Mouse (Mus musculus): ENCODE data around the gene Ppm1h. TPM values are rescaled to one million over a fixed set of nuclear protein-coding genes. Genes with fewer than 3 reads are reported as not detected.

Ppm1h gene
- polyA plus RNA-seq, 1 experiment from 2014 or later: 11.5 TPM

DNA sequence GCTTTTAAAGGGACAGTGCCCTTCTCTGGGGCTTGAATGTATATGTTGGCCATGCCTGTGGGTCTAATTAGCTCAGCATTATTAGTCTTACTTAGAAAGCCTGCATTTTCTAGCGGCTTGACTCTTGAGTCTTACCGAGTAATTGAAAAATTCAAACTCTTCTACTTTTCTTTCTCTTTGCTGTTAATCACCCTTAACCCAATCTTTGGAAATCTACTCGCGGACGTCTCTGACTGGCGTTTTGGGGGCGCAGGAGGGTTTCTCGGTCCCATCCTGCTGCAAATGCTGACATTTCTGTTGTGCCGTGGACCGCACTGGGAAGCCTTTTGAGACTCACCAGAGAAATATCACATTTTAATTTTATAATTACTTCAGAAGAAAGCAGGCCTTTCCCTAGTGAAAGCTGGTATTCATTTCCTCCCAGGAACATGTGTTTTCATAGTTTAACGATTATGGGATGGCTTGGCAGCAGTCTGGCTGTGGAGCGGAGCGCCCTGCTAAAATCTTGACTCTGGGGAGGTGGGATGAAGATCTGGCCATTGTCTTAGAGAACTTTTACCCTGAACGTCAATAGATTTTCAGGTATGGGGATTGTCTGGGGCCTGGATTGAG lies 208.5 kb downstream of the Ppm1h start:
- Histone ChIP-seq H3K4me2 (replicated peaks; ENCODE audit: low read depth, low read length) (peak overlapping the region; percentile 20; the same call in 1 of the 2 replicates), H3K36me3 (ENCODE audit: control insufficient read depth, insufficient read depth, low read length) (no peaks in the 10 kb centered on the region), H3K27me3 (ENCODE audit: control insufficient read depth, insufficient read depth, low read length) (no peaks in the 10 kb centered on the region), H3K9me3 (ENCODE audit: control insufficient read depth, low read depth, low read length) (no peaks in the 10 kb centered on the region), H3K27ac (ENCODE audit: low read length) (peak overlapping the region; percentile 92), H3K4me3 (ENCODE audit: low read depth, low read length) (no peak overlapping the region), H3K9ac (replicated peaks; ENCODE audit: low read depth, low read length) (peak overlapping the region; percentile 18; the same call in 1 of the 2 replicates), H3K4me1 (ENCODE audit: control insufficient read depth, insufficient read depth, low read length) (peaks cover 58% of the 10 kb centered on the region)
- WGBS: 41% methylated on average over 14 of the region's 14 CpGs
- ATAC-seq (ENCODE audit: insufficient number of reproducible peaks, insufficient read depth, low FRiP score, low read depth): no peak

DNA sequence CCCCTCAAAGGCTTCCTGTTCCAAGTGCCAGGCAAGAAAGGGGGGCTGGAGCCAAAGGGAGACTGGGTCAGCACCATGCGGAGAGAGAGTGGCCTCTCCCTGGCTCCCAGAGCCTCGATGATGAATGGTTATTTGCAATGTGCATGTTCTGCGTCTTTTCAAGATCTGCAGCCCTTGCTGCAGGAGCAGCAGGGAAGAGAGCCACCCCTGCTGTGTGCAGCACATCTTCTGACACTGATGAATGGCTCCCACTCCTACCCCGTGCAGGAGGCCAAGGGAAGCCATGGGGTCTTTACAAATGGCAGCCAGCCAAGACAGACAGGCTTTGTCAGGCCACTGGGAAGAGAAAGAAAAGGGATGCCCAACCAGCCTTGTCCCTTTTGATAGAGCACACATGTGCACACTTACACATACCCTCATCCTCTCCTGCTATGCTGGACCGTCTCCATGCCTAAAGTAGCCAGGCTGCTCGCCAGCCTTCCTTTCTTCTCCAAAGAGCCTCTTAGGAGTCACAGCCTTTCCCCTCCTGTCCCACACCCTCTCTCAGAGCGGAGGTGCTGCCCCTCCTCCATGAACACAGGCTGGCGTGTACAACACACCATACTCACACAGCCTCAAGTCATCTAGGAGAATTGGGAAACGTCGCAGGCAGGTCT lies 209.1 kb downstream of the Ppm1h start:
- Histone ChIP-seq H3K27me3 (ENCODE audit: control insufficient read depth, insufficient read depth, low read length) (no peaks in the 10 kb centered on the region), H3K4me3 (ENCODE audit: low read depth, low read length) (no peak overlapping the region), H3K36me3 (ENCODE audit: control insufficient read depth, insufficient read depth, low read length) (no peaks in the 10 kb centered on the region), H3K4me1 (ENCODE audit: control insufficient read depth, insufficient read depth, low read length) (peaks cover 58% of the 10 kb centered on the region), H3K4me2 (replicated peaks; ENCODE audit: low read depth, low read length) (peak overlapping the region; percentile 12; the same call in 1 of the 2 replicates), H3K27ac (ENCODE audit: low read length) (peak overlapping the region; percentile 92), H3K9ac (replicated peaks; ENCODE audit: low read depth, low read length) (peak overlapping the region; percentile 18; the same call in 1 of the 2 replicates), H3K9me3 (ENCODE audit: control insufficient read depth, low read depth, low read length) (no peaks in the 10 kb centered on the region)
- WGBS: 26% methylated on average over 10 of the region's 10 CpGs
- ATAC-seq (ENCODE audit: insufficient number of reproducible peaks, insufficient read depth, low FRiP score, low read depth): peak; percentile 83

DNA sequence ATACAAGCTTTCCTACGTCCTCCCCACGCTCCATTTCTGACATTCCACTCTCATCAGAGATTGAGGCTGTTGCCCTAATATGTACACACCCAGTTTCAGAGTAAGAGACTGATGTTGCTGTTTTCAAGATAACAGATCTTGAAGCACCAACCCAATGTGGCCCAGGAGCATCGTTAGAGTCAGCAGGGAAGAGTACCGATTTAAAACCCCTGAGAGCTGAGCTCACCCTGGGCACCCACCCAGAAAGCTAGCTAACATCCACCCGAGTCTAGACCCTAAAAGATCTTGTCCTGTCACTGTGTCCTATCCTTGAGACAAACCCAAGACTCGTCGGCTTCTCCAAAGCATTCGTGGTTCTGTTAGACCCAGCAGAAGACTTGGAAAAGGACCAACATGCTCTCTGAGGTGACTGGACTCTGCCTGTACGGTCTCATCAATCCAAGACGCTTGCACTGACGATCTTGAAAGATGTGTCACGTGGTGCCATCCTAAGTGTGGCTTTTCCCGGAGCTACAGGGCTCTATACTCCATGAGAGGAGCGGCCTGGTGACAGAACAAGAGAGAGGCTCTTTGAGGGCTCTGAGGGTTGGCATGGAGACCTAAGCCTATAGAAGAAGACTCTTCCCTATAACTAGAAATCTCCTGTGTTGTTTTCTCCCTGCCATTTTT lies 212.3 kb downstream of the Ppm1h start:
- Histone ChIP-seq H3K27ac (ENCODE audit: low read length) (no peak overlapping the region), H3K36me3 (ENCODE audit: control insufficient read depth, insufficient read depth, low read length) (no peaks in the 10 kb centered on the region), H3K9me3 (ENCODE audit: control insufficient read depth, low read depth, low read length) (no peaks in the 10 kb centered on the region), H3K4me2 (replicated peaks; ENCODE audit: low read depth, low read length) (no peak overlapping the region), H3K4me3 (ENCODE audit: low read depth, low read length) (no peak overlapping the region), H3K27me3 (ENCODE audit: control insufficient read depth, insufficient read depth, low read length) (no peaks in the 10 kb centered on the region), H3K4me1 (ENCODE audit: control insufficient read depth, insufficient read depth, low read length) (peaks cover 37% of the 10 kb centered on the region), H3K9ac (replicated peaks; ENCODE audit: low read depth, low read length) (no peak overlapping the region)
- ATAC-seq (ENCODE audit: insufficient number of reproducible peaks, insufficient read depth, low FRiP score, low read depth): no peak
- WGBS: 82% methylated on average over 14 of the region's 14 CpGs

DNA sequence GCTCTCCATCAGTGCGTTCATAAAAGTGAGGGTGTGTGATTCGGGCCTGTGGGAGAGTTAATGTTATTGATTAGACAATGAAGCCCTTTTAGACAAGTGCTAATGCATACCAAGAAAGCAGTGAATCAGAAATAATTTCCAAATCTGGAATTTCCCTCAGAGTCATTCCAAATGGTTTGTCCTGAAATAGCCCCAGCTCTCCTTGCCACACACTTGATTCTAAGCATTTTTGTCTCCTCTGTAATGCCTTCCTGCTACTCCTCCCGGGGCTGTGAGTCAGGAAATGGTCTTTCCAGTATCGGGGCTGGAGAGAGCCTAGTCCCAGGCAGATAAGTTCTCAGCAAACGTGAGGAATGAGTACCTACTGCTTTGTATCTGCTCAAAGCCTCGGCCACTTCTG lies 212.9 kb downstream of the Ppm1h start:
- 71% methylated on average over 6 of the region's 6 CpGs for WGBS
- Histone ChIP-seq H3K4me3 (ENCODE audit: low read depth, low read length) (no peak overlapping the region), H3K9ac (replicated peaks; ENCODE audit: low read depth, low read length) (no peak overlapping the region), H3K4me1 (ENCODE audit: control insufficient read depth, insufficient read depth, low read length) (peaks cover 35% of the 10 kb centered on the region), H3K36me3 (ENCODE audit: control insufficient read depth, insufficient read depth, low read length) (no peaks in the 10 kb centered on the region), H3K9me3 (ENCODE audit: control insufficient read depth, low read depth, low read length) (no peaks in the 10 kb centered on the region), H3K27me3 (ENCODE audit: control insufficient read depth, insufficient read depth, low read length) (no peaks in the 10 kb centered on the region), H3K27ac (ENCODE audit: low read length) (no peak overlapping the region), H3K4me2 (replicated peaks; ENCODE audit: low read depth, low read length) (no peak overlapping the region)
- no peak for ATAC-seq (ENCODE audit: insufficient number of reproducible peaks, insufficient read depth, low FRiP score, low read depth)

DNA sequence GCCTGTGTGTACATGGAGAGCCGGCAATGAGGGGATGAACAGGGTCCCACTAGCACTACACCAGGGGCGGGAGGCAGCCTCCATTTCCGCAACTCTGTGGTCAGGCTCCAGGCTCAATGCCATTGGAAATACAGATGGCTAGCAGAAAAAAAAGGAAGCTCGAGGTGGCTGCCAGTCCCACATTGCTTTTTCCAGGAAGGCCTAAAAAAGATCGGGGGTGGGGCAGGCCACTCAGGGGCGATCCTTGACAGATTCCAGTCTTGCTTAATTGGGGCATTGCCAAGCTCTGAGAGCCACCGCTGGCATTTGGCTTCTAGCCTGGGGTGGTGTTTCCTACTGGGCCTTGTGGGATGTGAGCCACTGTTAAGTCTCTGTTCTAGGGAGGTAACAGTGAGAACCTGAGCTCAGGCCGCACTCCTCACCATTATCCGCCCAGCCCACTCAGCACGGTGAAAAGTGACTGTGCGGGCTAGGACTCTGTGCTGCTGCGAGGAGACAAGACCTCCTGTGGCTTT lies 216.1 kb downstream of the Ppm1h start:
- no peak overlapping the region for H3K4me2 ChIP-seq (replicated peaks; ENCODE audit: low read depth, low read length)
- peak; percentile 48 for ATAC-seq (ENCODE audit: insufficient number of reproducible peaks, insufficient read depth, low FRiP score, low read depth)

DNA sequence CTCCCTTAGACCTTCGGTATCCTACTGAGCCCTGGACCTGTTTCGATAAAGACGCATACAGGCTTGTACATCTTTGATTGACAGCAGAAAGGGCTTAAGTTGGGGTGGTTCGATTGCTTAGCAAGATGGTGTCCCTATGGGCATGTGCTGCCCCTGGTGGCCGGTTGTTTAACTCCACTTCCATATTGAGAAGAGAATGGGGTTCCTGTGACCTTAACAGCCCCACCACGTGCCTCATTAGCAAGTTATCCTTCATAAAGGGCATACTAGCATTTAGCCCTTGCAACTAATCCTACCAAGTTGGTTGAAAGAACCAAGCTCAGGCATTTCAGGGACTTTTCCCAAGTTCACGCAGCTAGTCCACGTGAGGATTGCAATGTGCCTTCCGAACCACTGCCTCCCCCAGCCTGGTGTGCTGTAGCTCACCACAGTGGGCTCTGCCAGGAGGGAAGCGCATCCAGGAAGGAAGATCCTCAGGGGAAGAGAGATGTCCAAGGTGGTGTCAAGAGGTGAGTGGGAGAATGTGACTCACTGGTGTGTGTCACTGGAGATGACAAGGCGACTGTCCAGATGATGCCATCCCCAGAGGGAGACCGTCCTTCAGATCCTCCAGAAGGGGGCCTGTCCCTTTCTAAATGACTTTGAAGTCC lies 216.7 kb downstream of the Ppm1h start:
- no peaks in the 10 kb centered on the region for H3K9me3 ChIP-seq (ENCODE audit: control insufficient read depth, low read depth, low read length)
- peak overlapping the region; percentile 10; the same call in 1 of the 2 replicates for H3K27ac ChIP-seq (ENCODE audit: low read length)
- no peaks in the 10 kb centered on the region for H3K36me3 ChIP-seq (ENCODE audit: control insufficient read depth, insufficient read depth, low read length)
- 82% methylated on average over 12 of the region's 12 CpGs for WGBS
- H3K4me1 ChIP-seq (ENCODE audit: control insufficient read depth, insufficient read depth, low read length): peaks cover 13% of the 10 kb centered on the region; the same call in 1 of the 2 replicates
- H3K9ac ChIP-seq (replicated peaks; ENCODE audit: low read depth, low read length): no peak overlapping the region
- no peaks in the 10 kb centered on the region for H3K27me3 ChIP-seq (ENCODE audit: control insufficient read depth, insufficient read depth, low read length)
- no peak overlapping the region for H3K4me2 ChIP-seq (replicated peaks; ENCODE audit: low read depth, low read length)
- H3K4me3 ChIP-seq (ENCODE audit: low read depth, low read length): no peak overlapping the region
- ATAC-seq (ENCODE audit: insufficient number of reproducible peaks, insufficient read depth, low FRiP score, low read depth): no peak

More for the DNA sequence above, 216.1 kb downstream of the Ppm1h start:
- no peaks in the 10 kb centered on the region for H3K27me3 ChIP-seq (ENCODE audit: control insufficient read depth, insufficient read depth, low read length)
- no peak overlapping the region for H3K4me3 ChIP-seq (ENCODE audit: low read depth, low read length)
- peak overlapping the region; percentile 10; the same call in 1 of the 2 replicates for H3K27ac ChIP-seq (ENCODE audit: low read length)
- WGBS: 70% methylated on average over 12 of the region's 12 CpGs
- H3K9me3 ChIP-seq (ENCODE audit: control insufficient read depth, low read depth, low read length): no peaks in the 10 kb centered on the region
- H3K9ac ChIP-seq (replicated peaks; ENCODE audit: low read depth, low read length): no peak overlapping the region
- H3K36me3 ChIP-seq (ENCODE audit: control insufficient read depth, insufficient read depth, low read length): no peaks in the 10 kb centered on the region
- peaks cover 14% of the 10 kb centered on the region; the same call in 1 of the 2 replicates for H3K4me1 ChIP-seq (ENCODE audit: control insufficient read depth, insufficient read depth, low read length)

DNA sequence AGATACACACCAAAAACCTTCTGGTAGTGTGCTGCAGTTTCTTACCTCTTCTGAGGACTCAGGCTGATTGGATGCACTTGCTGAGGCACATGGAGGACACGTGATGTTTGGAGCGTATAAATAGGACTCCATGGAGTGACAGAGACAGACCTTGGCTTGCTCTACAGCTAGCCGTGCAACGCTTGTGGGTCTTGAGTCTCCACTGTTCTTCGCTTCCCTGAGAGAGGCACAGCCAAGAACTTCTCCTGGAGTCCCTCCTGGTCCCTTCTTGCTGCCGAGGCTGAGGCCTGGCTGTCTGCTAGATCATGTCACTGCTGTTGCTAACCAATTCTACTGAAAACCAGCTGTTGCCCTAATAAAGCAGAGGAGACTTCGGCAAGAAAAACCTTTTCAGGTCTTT lies 221.4 kb downstream of the Ppm1h start:
- WGBS: 56% methylated on average over 7 of the region's 7 CpGs
- Histone ChIP-seq H3K4me3 (ENCODE audit: low read depth, low read length) (no peak overlapping the region), H3K27me3 (ENCODE audit: control insufficient read depth, insufficient read depth, low read length) (no peaks in the 10 kb centered on the region), H3K9me3 (ENCODE audit: control insufficient read depth, low read depth, low read length) (no peaks in the 10 kb centered on the region), H3K4me2 (replicated peaks; ENCODE audit: low read depth, low read length) (no peak overlapping the region), H3K27ac (ENCODE audit: low read length) (no peak overlapping the region), H3K9ac (replicated peaks; ENCODE audit: low read depth, low read length) (no peak overlapping the region), H3K36me3 (ENCODE audit: control insufficient read depth, insufficient read depth, low read length) (no peaks in the 10 kb centered on the region), H3K4me1 (ENCODE audit: control insufficient read depth, insufficient read depth, low read length) (peaks cover 12% of the 10 kb centered on the region)
- no peak for ATAC-seq (ENCODE audit: insufficient number of reproducible peaks, insufficient read depth, low FRiP score, low read depth)

DNA sequence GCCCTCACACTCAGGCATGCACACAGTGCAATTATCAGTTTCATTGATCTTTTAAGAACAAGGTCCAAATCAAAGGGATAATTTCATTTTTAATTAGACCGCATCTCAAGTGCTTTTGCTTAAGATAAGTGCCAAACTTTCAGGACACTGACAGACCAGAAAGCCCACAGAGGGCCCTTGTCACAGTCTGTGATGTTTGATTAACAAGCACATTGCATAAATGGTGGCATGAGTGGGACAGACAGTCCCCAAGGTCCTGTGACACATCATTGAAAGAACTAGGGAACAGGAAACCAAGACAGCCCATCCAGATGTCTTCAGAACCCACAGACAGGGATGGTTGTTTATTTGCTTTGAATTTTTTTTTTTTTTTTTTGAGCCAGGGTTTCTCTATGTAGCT lies 221.9 kb downstream of the Ppm1h start:
- no peaks in the 10 kb centered on the region for H3K36me3 ChIP-seq (ENCODE audit: control insufficient read depth, insufficient read depth, low read length)
- H3K4me2 ChIP-seq (replicated peaks; ENCODE audit: low read depth, low read length): no peak overlapping the region
- no peak overlapping the region for H3K27ac ChIP-seq (ENCODE audit: low read length)
- 80% methylated on average over 1 of the region's 1 CpGs for WGBS
- no peak for ATAC-seq (ENCODE audit: insufficient number of reproducible peaks, insufficient read depth, low FRiP score, low read depth)
- H3K4me3 ChIP-seq (ENCODE audit: low read depth, low read length): no peak overlapping the region
- H3K9ac ChIP-seq (replicated peaks; ENCODE audit: low read depth, low read length): no peak overlapping the region
- H3K27me3 ChIP-seq (ENCODE audit: control insufficient read depth, insufficient read depth, low read length): no peaks in the 10 kb centered on the region
- H3K4me1 ChIP-seq (ENCODE audit: control insufficient read depth, insufficient read depth, low read length): peaks cover 12% of the 10 kb centered on the region
- no peaks in the 10 kb centered on the region for H3K9me3 ChIP-seq (ENCODE audit: control insufficient read depth, low read depth, low read length)
